In the genomic region with DNA sequence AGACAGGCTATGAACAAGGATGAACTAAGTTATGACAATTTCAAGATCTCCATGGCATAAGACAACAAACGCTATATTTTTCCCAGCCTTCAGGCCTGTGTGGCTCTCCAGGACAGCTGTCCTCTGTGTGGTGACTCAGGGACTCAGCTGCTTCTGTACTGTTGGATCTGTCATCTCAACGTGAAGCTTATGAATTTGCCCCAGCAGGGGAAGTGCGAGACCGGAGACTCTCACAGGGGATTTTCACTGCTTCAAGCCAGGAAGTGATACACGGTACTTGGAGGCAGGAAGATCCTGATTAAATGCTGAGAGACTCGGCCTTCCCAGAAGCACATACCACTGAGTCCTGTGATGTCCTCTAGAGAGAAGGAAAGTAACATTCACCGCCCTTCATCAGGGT, we compare ENCODE assay signal across 14 mouse cellular contexts.
DNase-seq lines count a peak whose midpoint lies in the region; ATAC-seq and TF ChIP-seq lines count a peak whose summit lies in the region.
"Had no signal": no experiment of that assay in that cellular context is flagged by ENCODE, and none has a peak within 500 bp of the region (broad histone marks: within the 10 kb centered on the region; RNA-seq: fewer than 3 reads in every experiment).

No protein-coding gene starts in this region.

- no peaks in the 10 kb centered on the region for H3K9me3 ChIP-seq in heart, embryonic 11.5 days (replicated peaks; ENCODE audit: control insufficient read depth, low read length)
- H3K9me3 ChIP-seq in limb, embryonic 14.5 days (ENCODE audit: control insufficient read depth, low read length): no peaks in the 10 kb centered on the region
- no peaks in the 10 kb centered on the region for H3K9me3 ChIP-seq in limb, embryonic 10.5 days (replicated peaks)
- no peaks in the 10 kb centered on the region for H3K9me3 ChIP-seq in midbrain, embryonic 11.5 days (ENCODE audit: control insufficient read depth, low read length)
- H3K9me3 ChIP-seq: forebrain, embryonic 12.5 days; heart, embryonic 13.5 days had no signal

- H3K4me3 ChIP-seq in heart, embryonic 11.5 days (ENCODE audit: low read depth, low read length): no peak overlapping the region
- no peak overlapping the region for H3K4me3 ChIP-seq in limb, embryonic 14.5 days (replicated peaks; ENCODE audit: low read length)
- no peak overlapping the region for H3K4me3 ChIP-seq in limb, embryonic 10.5 days
- H3K4me3 ChIP-seq in midbrain, embryonic 11.5 days (ENCODE audit: low read depth, low read length): no peak overlapping the region
- H3K4me3 ChIP-seq: forebrain, embryonic 12.5 days; heart, embryonic 13.5 days had no signal

- no peak overlapping the region for H3K4me2 ChIP-seq in heart, embryonic 11.5 days
- no peak overlapping the region for H3K4me2 ChIP-seq in limb, embryonic 14.5 days (replicated peaks; ENCODE audit: low read depth, low read length, severe bottlenecking)
- no peak overlapping the region for H3K4me2 ChIP-seq in midbrain, embryonic 11.5 days
- H3K4me2 ChIP-seq: forebrain, embryonic 12.5 days; heart, embryonic 13.5 days had no signal

- no peak overlapping the region for H3K27ac ChIP-seq in heart, embryonic 11.5 days (ENCODE audit: low read depth, low read length)
- H3K27ac ChIP-seq in limb, embryonic 14.5 days (replicated peaks; ENCODE audit: low read depth, low read length): no peak overlapping the region
- no peak overlapping the region for H3K27ac ChIP-seq in limb, embryonic 10.5 days
- no peak overlapping the region for H3K27ac ChIP-seq in midbrain, embryonic 11.5 days (ENCODE audit: low read depth, low read length)
- H3K27ac ChIP-seq: forebrain, embryonic 12.5 days; heart, embryonic 13.5 days had no signal

- H3K4me1 ChIP-seq in heart, embryonic 11.5 days (ENCODE audit: control insufficient read depth, insufficient read depth, low read length): no peaks in the 10 kb centered on the region
- H3K4me1 ChIP-seq in limb, embryonic 14.5 days (ENCODE audit: control insufficient read depth, insufficient read depth, low read length): peaks cover 3% of the 10 kb centered on the region
- peaks cover 12% of the 10 kb centered on the region for H3K4me1 ChIP-seq in limb, embryonic 10.5 days
- H3K4me1 ChIP-seq in midbrain, embryonic 11.5 days (ENCODE audit: control insufficient read depth, insufficient read depth, low read length): 0 out of 2 replicates have a peak, but pooled peaks cover 3% of the 10 kb centered on the region

- no peaks in the 10 kb centered on the region for H3K27me3 ChIP-seq in heart, embryonic 11.5 days (ENCODE audit: control insufficient read depth, insufficient read depth, low read length)
- H3K27me3 ChIP-seq in limb, embryonic 14.5 days (ENCODE audit: control insufficient read depth, insufficient read depth, low read length): no peaks in the 10 kb centered on the region
- H3K27me3 ChIP-seq in limb, embryonic 10.5 days (ENCODE audit: low read depth, poor library complexity, severe bottlenecking): no peaks in the 10 kb centered on the region
- no peaks in the 10 kb centered on the region; the same call in 1 of the 2 replicates for H3K27me3 ChIP-seq in midbrain, embryonic 11.5 days (ENCODE audit: control insufficient read depth, insufficient read depth, low read length)
- H3K27me3 ChIP-seq: heart, embryonic 13.5 days had no signal

- no peaks in the 10 kb centered on the region for H3K36me3 ChIP-seq in heart, embryonic 11.5 days (ENCODE audit: control insufficient read depth, insufficient read depth, low read length)
- no peaks in the 10 kb centered on the region for H3K36me3 ChIP-seq in limb, embryonic 14.5 days (ENCODE audit: control insufficient read depth, insufficient read depth, low read length)
- no peaks in the 10 kb centered on the region for H3K36me3 ChIP-seq in limb, embryonic 10.5 days
- H3K36me3 ChIP-seq in midbrain, embryonic 11.5 days (ENCODE audit: control insufficient read depth, insufficient read depth, low read length): no peaks in the 10 kb centered on the region
- H3K36me3 ChIP-seq: forebrain, embryonic 12.5 days; heart, embryonic 13.5 days had no signal

- no peak for TF ChIP-seq POLR2A in limb, embryonic 14.5 days (IDR thresholded peaks at IDR 0.05; ENCODE audit: borderline replicate concordance, extremely low read depth, insufficient read depth, insufficient read length)

- WGBS in heart, embryonic 11.5 days (ENCODE audit: insufficient replicate concordance): 50% methylated on average over 7 of the region's 7 CpGs
- WGBS in limb, embryonic 14.5 days: 58% methylated on average over 7 of the region's 7 CpGs
- 80% methylated on average over 7 of the region's 7 CpGs for WGBS in limb, embryonic 10.5 days
- 67% methylated on average over 7 of the region's 7 CpGs for WGBS in midbrain, embryonic 11.5 days

- no peak for ATAC-seq in heart, embryonic 11.5 days (replicated peaks; ENCODE audit: insufficient number of reproducible peaks, low FRiP score, low TSS enrichment)
- no peak for ATAC-seq in limb, embryonic 14.5 days (ENCODE audit: low FRiP score, low read depth)
- no peak for ATAC-seq in midbrain, embryonic 11.5 days (ENCODE audit: low FRiP score)
- ATAC-seq: midbrain, embryonic 16.5 days had no signal

- H3K9ac ChIP-seq in heart, embryonic 11.5 days (ENCODE audit: low read depth, low read length): no peak overlapping the region
- H3K9ac ChIP-seq in limb, embryonic 14.5 days (ENCODE audit: low read depth, low read length, severe bottlenecking): no peak overlapping the region
- H3K9ac ChIP-seq in midbrain, embryonic 11.5 days (ENCODE audit: low read length): no peak overlapping the region
- H3K9ac ChIP-seq: forebrain, embryonic 12.5 days; heart, embryonic 13.5 days had no signal

- peak; percentile 96 for DNase-seq in heart, adult 11 months
- peak; percentile 13 for DNase-seq in limb, embryonic 14.5 days (ENCODE audit: low spot score)
- DNase-seq in limb, embryonic 10.5 days (ENCODE audit: low spot score): no peak
- DNase-seq in cerebellum, adult 18-20 months: peak; percentile 70 to 73
- DNase-seq in heart, postnatal 4 days: peak; percentile 40
- DNase-seq in left cerebral cortex, adult 9 months (ENCODE audit: low spot score in 2 of 2): no peak
- no peak for DNase-seq in midbrain, embryonic 11.5 days (ENCODE audit: low spot score, missing footprints)
- DNase-seq: adrenal gland, postnatal 36 days; embryo, embryonic 11 days; lung, adult 2 months had no signal

Comparison
In these comparisons a context has a peak if more than half of its experiments do, and no peak if none do; other contexts are left out.
1. DNase-seq: peak in heart, adult 11 months (single experiment), limb, embryonic 14.5 days (single experiment), cerebellum, adult 18-20 months (2 of 2) and heart, postnatal 4 days (single experiment); none in limb, embryonic 10.5 days (single experiment), left cerebral cortex, adult 9 months (0 of 2) and midbrain, embryonic 11.5 days (single experiment).